Mouse (Mus musculus): ENCODE data around the gene Carmil2. TPM values are rescaled to one million over a fixed set of nuclear protein-coding genes. Genes with fewer than 3 reads are reported as not detected.

Carmil2 gene
- polyA plus RNA-seq, 1 experiment from 2014 or later: 0.45 TPM

- no peak overlapping the region for H3K4me2 ChIP-seq (ENCODE audit: low read length)
- H3K27ac ChIP-seq: no peak overlapping the region
- H3K36me3 ChIP-seq (ENCODE audit: insufficient read depth, low read length): peaks cover 12% of the 10 kb centered on the region
- H3K9ac ChIP-seq (ENCODE audit: low read depth, low read length): no peak overlapping the region
- no peak for ATAC-seq (replicated peaks; ENCODE audit: low FRiP score, low read depth)
- WGBS: 71% methylated on average over 8 of the region's 8 CpGs
- no peaks in the 10 kb centered on the region for H3K9me3 ChIP-seq (replicated peaks; ENCODE audit: low read length)
- no peaks in the 10 kb centered on the region for H3K4me1 ChIP-seq (replicated peaks; ENCODE audit: insufficient read depth, low read length)
- no peak for DNase-seq (ENCODE audit: low spot score)
- H3K4me3 ChIP-seq (replicated peaks; ENCODE audit: low read depth, low read length): no peak overlapping the region
- no peaks in the 10 kb centered on the region for H3K27me3 ChIP-seq (ENCODE audit: insufficient read depth, low read length)
- no peak for TF ChIP-seq CTCF (IDR thresholded peaks at IDR 0.05; ENCODE audit: low read depth)
Measured at GRCm38 (mm10) chr8:105687512-105687911, 1.4 kb downstream of the Carmil2 start.

GRCm38 (mm10) chr8:105688242-105688752, 2.2 kb downstream of the Carmil2 start:
- TF ChIP-seq CTCF (IDR thresholded peaks at IDR 0.05; ENCODE audit: low read depth): no peak
- Histone ChIP-seq H3K9me3 (replicated peaks; ENCODE audit: low read length) (no peaks in the 10 kb centered on the region), H3K4me1 (replicated peaks; ENCODE audit: insufficient read depth, low read length) (no peaks in the 10 kb centered on the region), H3K9ac (ENCODE audit: low read depth, low read length) (no peak overlapping the region), H3K4me3 (replicated peaks; ENCODE audit: low read depth, low read length) (no peak overlapping the region), H3K4me2 (ENCODE audit: low read length) (no peak overlapping the region), H3K27me3 (ENCODE audit: insufficient read depth, low read length) (no peaks in the 10 kb centered on the region), H3K27ac (no peak overlapping the region), H3K36me3 (ENCODE audit: insufficient read depth, low read length) (0 out of 2 replicates have a peak, but pooled peaks cover 6% of the 10 kb centered on the region)
- ATAC-seq (replicated peaks; ENCODE audit: low FRiP score, low read depth) (no peak), DNase-seq (ENCODE audit: low spot score) (no peak)
- 75% methylated on average over 14 of the region's 14 CpGs for WGBS

- DNase-seq (ENCODE audit: low spot score): no peak
- ATAC-seq (replicated peaks; ENCODE audit: low FRiP score, low read depth): no peak
- TF ChIP-seq CTCF (IDR thresholded peaks at IDR 0.05; ENCODE audit: low read depth): no peak
- H3K4me3 ChIP-seq (replicated peaks; ENCODE audit: low read depth, low read length): no peak overlapping the region
- H3K9ac ChIP-seq (ENCODE audit: low read depth, low read length): no peak overlapping the region
- no peaks in the 10 kb centered on the region for H3K36me3 ChIP-seq (ENCODE audit: insufficient read depth, low read length)
- H3K9me3 ChIP-seq (replicated peaks; ENCODE audit: low read length): no peaks in the 10 kb centered on the region
- H3K27ac ChIP-seq: no peak overlapping the region
- no peaks in the 10 kb centered on the region for H3K27me3 ChIP-seq (ENCODE audit: insufficient read depth, low read length)
- no peak overlapping the region for H3K4me2 ChIP-seq (ENCODE audit: low read length)
- peaks cover 8% of the 10 kb centered on the region for H3K4me1 ChIP-seq (replicated peaks; ENCODE audit: insufficient read depth, low read length)
- 67% methylated on average over 35 of the region's 35 CpGs for WGBS
Measured at GRCm38 (mm10) chr8:105689256-105689982, 3.3 kb downstream of the Carmil2 start.

- no peak overlapping the region for H3K27ac ChIP-seq
- 92% methylated on average over 9 of the region's 9 CpGs for WGBS
- H3K27me3 ChIP-seq (ENCODE audit: insufficient read depth, low read length): no peaks in the 10 kb centered on the region
- ATAC-seq (replicated peaks; ENCODE audit: low FRiP score, low read depth): no peak
- no peak for TF ChIP-seq CTCF (IDR thresholded peaks at IDR 0.05; ENCODE audit: low read depth)
- no peak overlapping the region for H3K9ac ChIP-seq (ENCODE audit: low read depth, low read length)
- no peaks in the 10 kb centered on the region for H3K36me3 ChIP-seq (ENCODE audit: insufficient read depth, low read length)
- no peak for DNase-seq (ENCODE audit: low spot score)
- no peak overlapping the region for H3K4me3 ChIP-seq (replicated peaks; ENCODE audit: low read depth, low read length)
- no peak overlapping the region for H3K4me2 ChIP-seq (ENCODE audit: low read length)
- H3K9me3 ChIP-seq (replicated peaks; ENCODE audit: low read length): no peaks in the 10 kb centered on the region
- peaks cover 10% of the 10 kb centered on the region for H3K4me1 ChIP-seq (replicated peaks; ENCODE audit: insufficient read depth, low read length)
Measured at GRCm38 (mm10) chr8:105689983-105690360, 3.9 kb downstream of the Carmil2 start.

GRCm38 (mm10) chr8:105690978-105691377, 4.9 kb downstream of the Carmil2 start:
- 82% methylated on average over 14 of the region's 14 CpGs for WGBS
- Histone ChIP-seq H3K9ac (ENCODE audit: low read depth, low read length) (no peak overlapping the region), H3K4me3 (replicated peaks; ENCODE audit: low read depth, low read length) (no peak overlapping the region), H3K27me3 (ENCODE audit: insufficient read depth, low read length) (no peaks in the 10 kb centered on the region), H3K36me3 (ENCODE audit: insufficient read depth, low read length) (no peaks in the 10 kb centered on the region), H3K9me3 (replicated peaks; ENCODE audit: low read length) (no peaks in the 10 kb centered on the region), H3K4me1 (replicated peaks; ENCODE audit: insufficient read depth, low read length) (peaks cover 10% of the 10 kb centered on the region), H3K27ac (no peak overlapping the region), H3K4me2 (ENCODE audit: low read length) (no peak overlapping the region)
- no peak for DNase-seq (ENCODE audit: low spot score)
- no peak for TF ChIP-seq CTCF (IDR thresholded peaks at IDR 0.05; ENCODE audit: low read depth)
- no peak for ATAC-seq (replicated peaks; ENCODE audit: low FRiP score, low read depth)

- H3K27ac ChIP-seq: no peak overlapping the region
- no peaks in the 10 kb centered on the region for H3K36me3 ChIP-seq (ENCODE audit: insufficient read depth, low read length)
- H3K9me3 ChIP-seq (replicated peaks; ENCODE audit: low read length): no peaks in the 10 kb centered on the region
- no peak overlapping the region for H3K9ac ChIP-seq (ENCODE audit: low read depth, low read length)
- peaks cover 10% of the 10 kb centered on the region for H3K4me1 ChIP-seq (replicated peaks; ENCODE audit: insufficient read depth, low read length)
- 95% methylated on average over 11 of the region's 11 CpGs for WGBS
- no peak overlapping the region for H3K4me3 ChIP-seq (replicated peaks; ENCODE audit: low read depth, low read length)
- ATAC-seq (replicated peaks; ENCODE audit: low FRiP score, low read depth) (no peak), DNase-seq (ENCODE audit: low spot score) (no peak)
- H3K4me2 ChIP-seq (ENCODE audit: low read length): no peak overlapping the region
- TF ChIP-seq CTCF (IDR thresholded peaks at IDR 0.05; ENCODE audit: low read depth): no peak
- no peaks in the 10 kb centered on the region for H3K27me3 ChIP-seq (ENCODE audit: insufficient read depth, low read length)
Measured at GRCm38 (mm10) chr8:105692449-105693182, 6.5 kb downstream of the Carmil2 start.
